Mouse (Mus musculus) midbrain, embryonic 16.5 days (tissue): Measurements from ENCODE around the gene AL607142.1. TPM values are rescaled to one million over a fixed set of nuclear protein-coding genes. Genes with fewer than 3 reads are reported as not detected.
A peak's percentile ranks its signal among the peaks of the same experiment; 100 is the strongest.

Source experiments
- ATAC-seq: fragments of 200-750 bp; cut with Nextera tagmentation; 2 replicates; pipeline ENCODE4 v1.8.0; 2017; ENCODE audit warnings: moderate TSS enrichment
- H3K27ac ChIP-seq: fragments of 300-500 bp; sonication (generic); 2 replicates; pipeline ENCODE4 v1.5.1; 2014; ENCODE audit warnings: mild to moderate bottlenecking, low read length, mixed read lengths
- H3K27me3 ChIP-seq: fragments of 300-500 bp; sonication (generic); 2 replicates; pipeline ENCODE4 v1.6.1; 2014; ENCODE audit warnings: low read depth, low read length, mixed read lengths; ENCODE audit not compliant: control insufficient read depth, insufficient read depth
- H3K36me3 ChIP-seq: fragments of 300-500 bp; sonication (generic); 2 replicates; pipeline ENCODE4 v1.6.1; 2014; ENCODE audit warnings: mild to moderate bottlenecking, low read length, moderate library complexity, mixed read lengths; ENCODE audit not compliant: control insufficient read depth, insufficient read depth
- H3K4me1 ChIP-seq: fragments of 300-500 bp; sonication (generic); 2 replicates; pipeline ENCODE4 v1.6.1; 2014; ENCODE audit warnings: mild to moderate bottlenecking, low read length, mixed read lengths; ENCODE audit not compliant: control insufficient read depth, insufficient read depth
- H3K4me2 ChIP-seq: fragments of 300-500 bp; sonication (generic); 2 replicates; pipeline ENCODE4 v1.6.1; 2014; ENCODE audit warnings: mild to moderate bottlenecking, low read length, mixed read lengths
- H3K4me3 ChIP-seq: fragments of 300-500 bp; sonication (generic); 2 replicates; pipeline ENCODE4 v1.5.1; 2014; ENCODE audit warnings: low read depth, mild to moderate bottlenecking, low read length, moderate library complexity, mixed read lengths
- H3K9ac ChIP-seq: fragments of 300-500 bp; sonication (generic); 2 replicates; pipeline ENCODE4 v1.6.1; 2014; ENCODE audit warnings: low read depth, low read length, mixed read lengths
- H3K9me3 ChIP-seq: fragments of 300-500 bp; sonication (generic); replicated peaks from 2 replicates; pipeline ENCODE4 v1.6.1; 2014; ENCODE audit warnings: mild to moderate bottlenecking, low read length, mixed read lengths; ENCODE audit not compliant: control insufficient read depth, poor library complexity, severe bottlenecking
- WGBS: fragments of 180-500 bp; shearing (Covaris S2); extraction: QIAGEN DNeasy Blood & Tissue Kit; methylation state at CpG from one replicate; pipeline ENCODE4 v1.1.7; 2014; 5-methylcytosine and 5-hydroxymethylcytosine counted together
- polyA plus RNA-seq: library from polyadenylated mRNA; unstranded; fragments of >200 nt; fragmentation: Nextera tagmentation; extraction: Ambion mirVana; gene quantifications from 2 replicates; pipeline ENCODE4 v1.2.1, GENCODE M21; 2015

The AL607142.1 gene
- polyA plus RNA-seq, 1 experiment from 2014 or later: not detected

GRCm38 (mm10) chr4:120036294-120036693, 28.5 kb upstream of the AL607142.1 start:
- H3K36me3 ChIP-seq: no peaks in the 10 kb centered on the region
- H3K27ac ChIP-seq: no peak overlapping the region
- no peak overlapping the region for H3K4me3 ChIP-seq
- peaks cover 2% of the 10 kb centered on the region for H3K27me3 ChIP-seq
- H3K4me2 ChIP-seq: no peak overlapping the region
- H3K9ac ChIP-seq: no peak overlapping the region
- peaks cover 9% of the 10 kb centered on the region for H3K4me1 ChIP-seq
- H3K9me3 ChIP-seq: no peaks in the 10 kb centered on the region
- ATAC-seq: no peak
- 85% methylated on average over 4 of the region's 4 CpGs for WGBS

GRCm38 (mm10) chr4:120037007-120037406, 27.8 kb upstream of the AL607142.1 start:
- peaks cover 9% of the 10 kb centered on the region for H3K4me1 ChIP-seq
- H3K9me3 ChIP-seq: no peaks in the 10 kb centered on the region
- H3K9ac ChIP-seq: no peak overlapping the region
- H3K4me3 ChIP-seq: no peak overlapping the region
- no peak overlapping the region for H3K4me2 ChIP-seq
- no peak overlapping the region for H3K27ac ChIP-seq
- no peak for ATAC-seq
- no peaks in the 10 kb centered on the region for H3K36me3 ChIP-seq
- 48% methylated on average over 7 of the region's 7 CpGs for WGBS
- H3K27me3 ChIP-seq: no peaks in the 10 kb centered on the region; the same call in none of the 2 replicates

- Histone ChIP-seq H3K9me3 (no peaks in the 10 kb centered on the region), H3K4me3 (no peak overlapping the region), H3K4me1 (no peaks in the 10 kb centered on the region; the same call in 1 of the 2 replicates), H3K27ac (no peak overlapping the region), H3K27me3 (no peaks in the 10 kb centered on the region), H3K4me2 (no peak overlapping the region), H3K36me3 (no peaks in the 10 kb centered on the region), H3K9ac (no peak overlapping the region)
- ATAC-seq: no peak
- 86% methylated on average over 2 of the region's 2 CpGs for WGBS
Observed at GRCm38 (mm10) chr4:120041520-120041919, 23.3 kb upstream of the AL607142.1 start.

- Histone ChIP-seq H3K4me2 (no peak overlapping the region), H3K9ac (no peak overlapping the region), H3K9me3 (no peaks in the 10 kb centered on the region), H3K36me3 (no peaks in the 10 kb centered on the region), H3K27me3 (no peaks in the 10 kb centered on the region), H3K27ac (no peak overlapping the region), H3K4me3 (no peak overlapping the region), H3K4me1 (no peaks in the 10 kb centered on the region; the same call in 1 of the 2 replicates)
- whole genome bisulfite sequencing: 90% methylated on average over 7 of the region's 7 CpGs
- ATAC-seq: no peak
Observed at GRCm38 (mm10) chr4:120042480-120042879, 22.3 kb upstream of the AL607142.1 start.

- H3K36me3 ChIP-seq: no peaks in the 10 kb centered on the region
- H3K27ac ChIP-seq: peak overlapping the region; percentile 35
- H3K9me3 ChIP-seq: no peaks in the 10 kb centered on the region
- H3K4me2 ChIP-seq: no peak overlapping the region
- no peak overlapping the region for H3K9ac ChIP-seq
- H3K4me3 ChIP-seq: no peak overlapping the region
- WGBS: 78% methylated on average over 5 of the region's 5 CpGs
- no peaks in the 10 kb centered on the region; the same call in 1 of the 2 replicates for H3K4me1 ChIP-seq
- no peaks in the 10 kb centered on the region for H3K27me3 ChIP-seq
- ATAC-seq: no peak
Observed at GRCm38 (mm10) chr4:120044612-120045011, 20.2 kb upstream of the AL607142.1 start.

GRCm38 (mm10) chr4:120045131-120045537, 19.7 kb upstream of the AL607142.1 start:
- 43% methylated on average over 5 of the region's 5 CpGs for WGBS
- no peaks in the 10 kb centered on the region for H3K9me3 ChIP-seq
- no peak overlapping the region for H3K4me2 ChIP-seq
- no peaks in the 10 kb centered on the region for H3K27me3 ChIP-seq
- no peaks in the 10 kb centered on the region; the same call in 1 of the 2 replicates for H3K4me1 ChIP-seq
- peak overlapping the region; percentile 35; the same call in 1 of the 2 replicates for H3K27ac ChIP-seq
- no peaks in the 10 kb centered on the region for H3K36me3 ChIP-seq
- H3K4me3 ChIP-seq: no peak overlapping the region
- H3K9ac ChIP-seq: no peak overlapping the region
- ATAC-seq: no peak

GRCm38 (mm10) chr4:120045871-120046270, 18.9 kb upstream of the AL607142.1 start:
- Histone ChIP-seq H3K4me3 (no peak overlapping the region), H3K4me1 (no peaks in the 10 kb centered on the region; the same call in 1 of the 2 replicates)
- 87% methylated on average over 7 of the region's 7 CpGs for WGBS

GRCm38 (mm10) chr4:120047060-120047459, 17.7 kb upstream of the AL607142.1 start:
- Histone ChIP-seq H3K9ac (no peak overlapping the region), H3K27ac (no peak overlapping the region), H3K4me1 (no peaks in the 10 kb centered on the region; the same call in 1 of the 2 replicates), H3K9me3 (no peaks in the 10 kb centered on the region), H3K4me2 (no peak overlapping the region), H3K4me3 (no peak overlapping the region), H3K36me3 (no peaks in the 10 kb centered on the region), H3K27me3 (no peaks in the 10 kb centered on the region)
- WGBS: 27% methylated on average over 4 of the region's 4 CpGs
- ATAC-seq: no peak

More at GRCm38 (mm10) chr4:120045871-120046270, 18.9 kb upstream of the AL607142.1 start:
- no peak for ATAC-seq
- no peak overlapping the region for H3K4me2 ChIP-seq
- H3K27ac ChIP-seq: no peak overlapping the region
- no peaks in the 10 kb centered on the region for H3K9me3 ChIP-seq
- no peaks in the 10 kb centered on the region for H3K27me3 ChIP-seq
- no peaks in the 10 kb centered on the region for H3K36me3 ChIP-seq
- H3K9ac ChIP-seq: no peak overlapping the region

GRCm38 (mm10) chr4:120048274-120048673, 16.5 kb upstream of the AL607142.1 start:
- H3K36me3 ChIP-seq: no peaks in the 10 kb centered on the region
- H3K4me1 ChIP-seq: no peaks in the 10 kb centered on the region; the same call in 1 of the 2 replicates
- no peaks in the 10 kb centered on the region for H3K27me3 ChIP-seq
- no peak overlapping the region for H3K4me2 ChIP-seq
- H3K9me3 ChIP-seq: no peaks in the 10 kb centered on the region
- ATAC-seq: no peak
- WGBS: 77% methylated on average over 4 of the region's 4 CpGs
- H3K27ac ChIP-seq: no peak overlapping the region
- no peak overlapping the region for H3K4me3 ChIP-seq
- no peak overlapping the region for H3K9ac ChIP-seq
